Mouse (Mus musculus) E14TG2a.4 (cell line): Measurements from ENCODE around the gene Cenpp.

Experiments used
- CTCF ChIP-seq: conservative IDR thresholded peaks from 2 replicates; pipeline ENCODE4 v1.5.1; 2014; ENCODE audit warnings: low read length
- NANOG ChIP-seq: IDR thresholded peaks from 2 replicates; pipeline ENCODE4 v1.6.1; 2014; ENCODE audit warnings: borderline replicate concordance, low read length, mixed read lengths

DNA sequence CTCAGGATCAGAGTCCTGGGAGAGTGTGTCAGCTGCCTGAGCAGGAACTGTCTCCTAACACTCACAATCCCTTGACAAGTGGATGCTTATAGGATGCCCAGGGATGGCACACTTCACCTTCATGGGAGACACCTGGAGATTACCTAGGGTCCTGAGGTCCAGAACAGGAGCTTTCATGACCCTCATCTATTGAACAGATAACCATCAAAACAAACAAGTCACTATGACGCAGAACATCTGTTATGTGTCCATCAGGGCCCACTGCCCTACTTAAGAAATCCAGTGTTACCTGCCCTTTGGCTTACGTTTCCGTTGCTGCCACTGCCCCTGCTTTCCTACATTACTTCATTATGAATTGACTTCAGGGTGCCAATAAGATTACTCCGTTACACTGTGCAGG, 146.8 kb downstream of the Cenpp start:
- no peak for TF ChIP-seq CTCF
- no peak for TF ChIP-seq NANOG
